Mouse (Mus musculus): ENCODE results near the gene Bcar1.

DNA sequence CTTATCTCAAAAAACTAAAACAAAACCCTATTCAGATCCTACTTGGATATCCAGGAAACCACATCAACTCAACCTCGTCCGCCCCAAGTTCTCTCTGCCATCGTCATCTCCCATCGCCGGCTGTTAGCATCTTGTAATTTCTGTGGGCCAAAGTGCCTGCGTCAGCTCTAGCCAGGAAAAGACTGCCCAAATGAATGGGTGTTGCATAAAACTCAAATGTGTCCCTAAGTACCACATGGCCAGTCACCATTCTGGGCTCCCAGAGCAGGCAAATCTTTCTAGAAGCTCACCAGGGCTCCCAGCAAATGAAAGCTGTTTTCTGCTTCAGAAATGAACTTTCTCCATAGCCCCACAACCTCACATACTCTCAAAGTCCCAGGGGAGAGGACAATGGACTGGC is 2.1 kb downstream of the Bcar1 start:
- TF ChIP-seq CTCF (IDR thresholded peaks at IDR 0.05): no peak
- TF ChIP-seq POLR2A (IDR thresholded peaks at IDR 0.05; ENCODE audit: insufficient read depth, low read depth, low read length): no peak
